Mouse (Mus musculus): ENCODE measurements at regions not wholly inside any gene's neighbourhood (a gene's known extent, or its start where the extent isn't known, plus 50 kb on each side); places are given as distances from the start of the nearest gene placed in this dataset.

- DNase-seq (ENCODE audit: low spot score in 2 of 2): no peak
Measured at GRCm38 (mm10) chr8:10869866-10870265, 138.4 kb downstream of the Irs2 start.

GRCm38 (mm10) chr8:10866696-10867395, 141.4 kb downstream of the Irs2 start:
- no peak for DNase-seq (ENCODE audit: low spot score in 2 of 2)

GRCm38 (mm10) chr8:10865941-10866513, 142.2 kb downstream of the Irs2 start:
- no peak for DNase-seq (ENCODE audit: low spot score in 2 of 2)

GRCm38 (mm10) chr8:10865415-10865821, 142.8 kb downstream of the Irs2 start:
- DNase-seq (ENCODE audit: low spot score in 2 of 2): no peak

- no peak for DNase-seq (ENCODE audit: low spot score in 2 of 2)
Measured at GRCm38 (mm10) chr8:10862442-10862841, 145.8 kb downstream of the Irs2 start.

GRCm38 (mm10) chr8:10860810-10861209, 147.4 kb downstream of the Irs2 start:
- DNase-seq (ENCODE audit: low spot score in 2 of 2): no peak

- no peak for DNase-seq (ENCODE audit: low spot score in 2 of 2)
Measured at GRCm38 (mm10) chr8:10857874-10858273, 150.4 kb downstream of the Irs2 start.

GRCm38 (mm10) chr8:10856996-10857720, 151.1 kb downstream of the Irs2 start:
- no peak for DNase-seq (ENCODE audit: low spot score in 2 of 2)

- no peak for DNase-seq (ENCODE audit: low spot score in 2 of 2)
Measured at GRCm38 (mm10) chr8:10855696-10856095, 152.6 kb downstream of the Irs2 start.

GRCm38 (mm10) chr8:10855131-10855530, 153.1 kb downstream of the Irs2 start:
- no peak for DNase-seq (ENCODE audit: low spot score in 2 of 2)

GRCm38 (mm10) chr8:10854600-10854999, 153.7 kb downstream of the Irs2 start:
- no peak for DNase-seq (ENCODE audit: low spot score in 2 of 2)

- no peak for DNase-seq (ENCODE audit: low spot score in 2 of 2)
Measured at GRCm38 (mm10) chr8:10853901-10854300, 154.4 kb downstream of the Irs2 start.

GRCm38 (mm10) chr8:10849916-10850315, 158.3 kb downstream of the Irs2 start:
- no peak for DNase-seq (ENCODE audit: low spot score in 2 of 2)

- no peak for DNase-seq (ENCODE audit: low spot score in 2 of 2)
Measured at GRCm38 (mm10) chr8:10845607-10846006, 162.7 kb downstream of the Irs2 start.

- DNase-seq (ENCODE audit: low spot score in 2 of 2): no peak
Measured at GRCm38 (mm10) chr8:10840853-10841531, 167.3 kb downstream of the Irs2 start.

GRCm38 (mm10) chr8:10840044-10840443, 168.2 kb downstream of the Irs2 start:
- no peak for DNase-seq (ENCODE audit: low spot score in 2 of 2)

GRCm38 (mm10) chr8:10835054-10835453, 173.2 kb downstream of the Irs2 start:
- DNase-seq (ENCODE audit: low spot score in 2 of 2): no peak

GRCm38 (mm10) chr8:10831864-10832263, 176.4 kb downstream of the Irs2 start:
- no peak for DNase-seq (ENCODE audit: low spot score in 2 of 2)

GRCm38 (mm10) chr8:10831277-10831676, 177.0 kb downstream of the Irs2 start:
- DNase-seq (ENCODE audit: low spot score in 2 of 2): no peak

- DNase-seq (ENCODE audit: low spot score in 2 of 2): no peak
Measured at GRCm38 (mm10) chr8:10830835-10831234, 177.4 kb downstream of the Irs2 start.

GRCm38 (mm10) chr8:10828580-10828979, 179.7 kb downstream of the Irs2 start:
- no peak for DNase-seq (ENCODE audit: low spot score in 2 of 2)

- no peak for DNase-seq (ENCODE audit: low spot score in 2 of 2)
Measured at GRCm38 (mm10) chr8:10827560-10827959, 180.7 kb downstream of the Irs2 start.
